Mouse (Mus musculus): Measurements from ENCODE around the gene Fsip1. TPM values are rescaled to one million over a fixed set of nuclear protein-coding genes. Genes with fewer than 3 reads are reported as not detected.
"Not testable (repeated sequence)": the region's sequence is repeated elsewhere in the genome, so short reads cannot be mapped to it uniquely, and the experiment has no call there.

The Fsip1 gene
- polyA plus RNA-seq (2015; fragmentation: Nextera tagmentation; extraction: Ambion mirVana) = 0.14 and 0.19 TPM in 2 replicates

GRCm38 (mm10) chr2:118256621-118257053 lies at the start of gene Fsip1:
TSS of gene Fsip1 (minus strand) at chr2:118256966.
- Histone ChIP-seq H3K9me3 (no peaks in the 10 kb centered on the region), H3K9ac (0 out of 2 replicates have a peak within 1 kb of the TSS, but pooled peaks have one; percentile 10), H3K27me3 (replicated peaks) (no peaks in the 10 kb centered on the region), H3K4me2 (replicated peaks) (peak within 1 kb of the TSS; percentile 83), H3K4me1 (replicated peaks) (0 out of 2 replicates have a peak, but pooled peaks cover 4% of the 10 kb centered on the region), H3K36me3 (no peaks in the 10 kb centered on the region), H3K27ac (no peak within 1 kb of the TSS), H3K4me3 (replicated peaks) (peak within 1 kb of the TSS; percentile 50)
- ATAC-seq = peak; percentile 99
- 2% methylated on average over 25 of the region's 25 CpGs for WGBS

GRCm38 (mm10) chr2:118306522-118306895 lies 49.7 kb upstream of the Fsip1 start:
- WGBS = 18% methylated on average over 3 of the region's 3 CpGs
- Histone ChIP-seq H3K27me3 (replicated peaks) (no peaks in the 10 kb centered on the region), H3K4me3 (replicated peaks) (no peak overlapping the region), H3K36me3 (no peaks in the 10 kb centered on the region), H3K4me1 (replicated peaks) (no peaks in the 10 kb centered on the region), H3K27ac (no peak overlapping the region), H3K4me2 (replicated peaks) (no peak overlapping the region), H3K9me3 (no peaks in the 10 kb centered on the region), H3K9ac (no peak overlapping the region)
- peak; percentile 58 for ATAC-seq

GRCm38 (mm10) chr2:118305827-118306521 lies 49.2 kb upstream of the Fsip1 start:
- no peak overlapping the region for H3K4me3 ChIP-seq (replicated peaks)
- no peak overlapping the region for H3K4me2 ChIP-seq (replicated peaks)
- H3K9ac ChIP-seq = no peak overlapping the region
- WGBS = 54% methylated on average over 7 of the region's 7 CpGs
- no peaks in the 10 kb centered on the region for H3K4me1 ChIP-seq (replicated peaks)
- ATAC-seq = no peak
- no peaks in the 10 kb centered on the region for H3K27me3 ChIP-seq (replicated peaks)
- no peaks in the 10 kb centered on the region for H3K9me3 ChIP-seq
- H3K27ac ChIP-seq = no peak overlapping the region
- H3K36me3 ChIP-seq = no peaks in the 10 kb centered on the region

- Histone ChIP-seq H3K9me3 (no peaks in the 10 kb centered on the region), H3K4me3 (replicated peaks) (no peak overlapping the region), H3K4me1 (replicated peaks) (no peaks in the 10 kb centered on the region), H3K27ac (no peak overlapping the region), H3K27me3 (replicated peaks) (no peaks in the 10 kb centered on the region), H3K36me3 (no peaks in the 10 kb centered on the region), H3K9ac (no peak overlapping the region), H3K4me2 (replicated peaks) (no peak overlapping the region)
- ATAC-seq = no peak
- WGBS = 57% methylated on average over 4 of the region's 4 CpGs
Measured at GRCm38 (mm10) chr2:118303456-118303855, 46.7 kb upstream of the Fsip1 start.

GRCm38 (mm10) chr2:118301656-118302055 lies 44.9 kb upstream of the Fsip1 start:
- H3K9me3 ChIP-seq = no peaks in the 10 kb centered on the region
- ATAC-seq = no peak
- WGBS = 91% methylated on average over 2 of the region's 2 CpGs
- H3K36me3 ChIP-seq = no peaks in the 10 kb centered on the region
- H3K27me3 ChIP-seq (replicated peaks) = no peaks in the 10 kb centered on the region
- no peak overlapping the region for H3K4me3 ChIP-seq (replicated peaks)
- no peak overlapping the region for H3K9ac ChIP-seq
- no peaks in the 10 kb centered on the region for H3K4me1 ChIP-seq (replicated peaks)
- H3K4me2 ChIP-seq (replicated peaks) = no peak overlapping the region
- no peak overlapping the region for H3K27ac ChIP-seq

GRCm38 (mm10) chr2:118301041-118301545 lies 44.3 kb upstream of the Fsip1 start:
- WGBS = 83% methylated on average over 8 of the region's 8 CpGs

GRCm38 (mm10) chr2:118299981-118300380 lies 43.2 kb upstream of the Fsip1 start:
- Histone ChIP-seq H3K4me3 (replicated peaks) (no peak overlapping the region), H3K4me2 (replicated peaks) (no peak overlapping the region), H3K9me3 (no peaks in the 10 kb centered on the region), H3K4me1 (replicated peaks) (no peaks in the 10 kb centered on the region), H3K27me3 (replicated peaks) (no peaks in the 10 kb centered on the region), H3K36me3 (no peaks in the 10 kb centered on the region), H3K9ac (no peak overlapping the region), H3K27ac (no peak overlapping the region)
- no peak for ATAC-seq
- 93% methylated on average over 2 of the region's 2 CpGs for WGBS

More at GRCm38 (mm10) chr2:118301041-118301545, 44.3 kb upstream of the Fsip1 start:
- Histone ChIP-seq H3K4me1 (replicated peaks) (no peaks in the 10 kb centered on the region), H3K9ac (no peak overlapping the region), H3K36me3 (no peaks in the 10 kb centered on the region), H3K9me3 (no peaks in the 10 kb centered on the region), H3K4me3 (replicated peaks) (no peak overlapping the region), H3K27me3 (replicated peaks) (no peaks in the 10 kb centered on the region), H3K27ac (no peak overlapping the region), H3K4me2 (replicated peaks) (no peak overlapping the region)
- ATAC-seq = no peak

- WGBS = 75% methylated on average over 4 of the region's 4 CpGs
- H3K4me2 ChIP-seq (replicated peaks) = no peak overlapping the region
- no peaks in the 10 kb centered on the region for H3K36me3 ChIP-seq
- ATAC-seq = no peak
- H3K9me3 ChIP-seq = no peaks in the 10 kb centered on the region
- H3K4me1 ChIP-seq (replicated peaks) = no peaks in the 10 kb centered on the region
- H3K27me3 ChIP-seq (replicated peaks) = no peaks in the 10 kb centered on the region
- H3K27ac ChIP-seq = no peak overlapping the region
- no peak overlapping the region for H3K9ac ChIP-seq
- no peak overlapping the region for H3K4me3 ChIP-seq (replicated peaks)
Measured at GRCm38 (mm10) chr2:118298601-118299000, 41.8 kb upstream of the Fsip1 start.

- Histone ChIP-seq H3K9ac (no peak overlapping the region), H3K27me3 (replicated peaks) (no peaks in the 10 kb centered on the region), H3K36me3 (no peaks in the 10 kb centered on the region), H3K4me2 (replicated peaks) (no peak overlapping the region), H3K4me1 (replicated peaks) (no peaks in the 10 kb centered on the region), H3K9me3 (no peaks in the 10 kb centered on the region), H3K27ac (no peak overlapping the region), H3K4me3 (replicated peaks) (no peak overlapping the region)
- no peak for ATAC-seq
- 67% methylated on average over 2 of the region's 2 CpGs for WGBS
Measured at GRCm38 (mm10) chr2:118297966-118298365, 41.2 kb upstream of the Fsip1 start.

GRCm38 (mm10) chr2:118295505-118295904 lies 38.7 kb upstream of the Fsip1 start:
- WGBS = 75% methylated on average over 7 of the region's 7 CpGs
- Histone ChIP-seq H3K4me3 (replicated peaks) (no peak overlapping the region), H3K4me2 (replicated peaks) (no peak overlapping the region), H3K27ac (no peak overlapping the region), H3K36me3 (no peaks in the 10 kb centered on the region), H3K27me3 (replicated peaks) (no peaks in the 10 kb centered on the region), H3K9ac (no peak overlapping the region), H3K4me1 (replicated peaks) (no peaks in the 10 kb centered on the region), H3K9me3 (no peaks in the 10 kb centered on the region)
- no peak for ATAC-seq

GRCm38 (mm10) chr2:118293583-118293982 lies 36.8 kb upstream of the Fsip1 start:
- WGBS = 94% methylated on average over 5 of the region's 5 CpGs
- H3K36me3 ChIP-seq = no peaks in the 10 kb centered on the region
- ATAC-seq = no peak
- no peaks in the 10 kb centered on the region for H3K9me3 ChIP-seq
- H3K4me1 ChIP-seq (replicated peaks) = no peaks in the 10 kb centered on the region
- H3K4me3 ChIP-seq (replicated peaks) = no peak overlapping the region
- H3K4me2 ChIP-seq (replicated peaks) = no peak overlapping the region
- H3K27me3 ChIP-seq (replicated peaks) = no peaks in the 10 kb centered on the region
- H3K27ac ChIP-seq = no peak overlapping the region
- H3K9ac ChIP-seq = no peak overlapping the region

- H3K4me3 ChIP-seq (replicated peaks); ATAC-seq; H3K9me3 ChIP-seq; H3K27me3 ChIP-seq (replicated peaks); H3K9ac ChIP-seq; H3K36me3 ChIP-seq; H3K4me2 ChIP-seq (replicated peaks); H3K4me1 ChIP-seq (replicated peaks); H3K27ac ChIP-seq: not testable (repeated sequence)
- 76% methylated on average over 7 of the region's 7 CpGs for WGBS
Measured at GRCm38 (mm10) chr2:118289066-118289460, 32.3 kb upstream of the Fsip1 start.

All from intestine, embryonic 15.5 days (tissue).